Mouse (Mus musculus): ENCODE results near the gene Cab39l.

DNA sequence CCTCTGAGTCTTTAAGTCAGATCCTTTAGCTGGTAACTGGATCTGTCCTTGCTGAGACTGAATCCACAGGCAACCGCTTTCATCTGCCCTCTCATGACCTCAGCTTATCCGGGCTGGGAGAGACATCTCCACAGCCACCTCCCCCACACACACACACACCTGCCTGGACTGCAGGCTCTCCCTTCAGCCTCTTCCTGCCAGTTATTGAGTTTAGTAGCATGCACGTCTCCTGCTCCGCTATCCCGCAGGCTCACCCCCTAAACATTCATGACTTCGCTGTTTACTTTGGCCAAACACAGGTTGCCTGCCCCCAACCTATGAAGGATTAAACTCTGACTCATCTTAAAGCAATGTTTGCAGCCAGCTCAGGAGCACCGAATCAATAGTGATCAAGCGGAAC lies 111.2 kb downstream of the Cab39l start:
- TF ChIP-seq CTCF (conservative IDR thresholded peaks at IDR 0.05 in 1 of 2, IDR thresholded peaks at IDR 0.05 in 1 of 2; ENCODE audit: low read depth in 2 of 2, low read length in 2 of 2), result no peak
- no peak for TF ChIP-seq ZC3H11A (IDR thresholded peaks at IDR 0.05; ENCODE audit: low read depth, low read length)
- no peak for TF ChIP-seq TCF12 (IDR thresholded peaks at IDR 0.05; ENCODE audit: low read depth, low read length)
